Mouse (Mus musculus) cerebellum, adult 2 months (tissue): ENCODE data around the gene Grk4. TPM values are rescaled to one million over a fixed set of nuclear protein-coding genes. Genes with fewer than 3 reads are reported as not detected.
"Not testable (repeated sequence)": the region's sequence is repeated elsewhere in the genome, so short reads cannot be mapped to it uniquely, and the experiment has no call there.

Source experiments
- DNase-seq, 2 experiments: peaks; one replicate each; pipeline ENCODE4 v3.0.0; 2021
- H3K27ac ChIP-seq: fragments of 200-500 bp; 2 replicates; pipeline ENCODE4 v1.5.1; 2012; ENCODE audit warnings: low read length, control low read depth, inconsistent platforms; ENCODE audit not compliant: insufficient read depth
- H3K27me3 ChIP-seq: fragments of 200-500 bp; 2 replicates; pipeline ENCODE4 v1.6.1; 2012; ENCODE audit warnings: inconsistent platforms, mild to moderate bottlenecking, low read length, moderate library complexity; ENCODE audit not compliant: control insufficient read depth, insufficient read depth
- H3K4me1 ChIP-seq: fragments of 200-500 bp; 2 replicates; pipeline ENCODE4 v1.6.1; 2011; ENCODE audit warnings: low read length; ENCODE audit not compliant: control insufficient read depth, insufficient read depth
- H3K4me3 ChIP-seq: fragments of 200-500 bp; replicated peaks from 2 replicates; pipeline ENCODE3; 2011; ENCODE audit warnings: mild to moderate bottlenecking, low read depth, low read length, control low read depth; ENCODE audit not compliant: insufficient read depth
- CTCF ChIP-seq: fragments of 200-500 bp; IDR thresholded peaks from 2 replicates; pipeline ENCODE4 v1.5.1; 2011; ENCODE audit warnings: low read depth, mild to moderate bottlenecking, control low read depth, low read length, moderate library complexity, borderline replicate concordance; ENCODE audit not compliant: insufficient read depth
- POLR2A ChIP-seq: fragments of 200-500 bp; IDR thresholded peaks from 2 replicates; pipeline ENCODE4 v1.6.1; 2011; ENCODE audit warnings: low read length, control low read depth, borderline replicate concordance; ENCODE audit not compliant: insufficient read depth
- WGBS: fragments of 180-500 bp; shearing (Covaris S2); methylation state at CpG from one replicate; pipeline ENCODE4 v1.1.7; 2018; 5-methylcytosine and 5-hydroxymethylcytosine counted together
- polyA plus RNA-seq: library from polyadenylated mRNA; depleted of rRNA; stranded (reverse); fragments of >200 nt; gene quantifications from 2 replicates; pipeline ENCODE4 v1.2.3, GENCODE M21; 2012

The Grk4 gene
- polyA plus RNA-seq, 1 experiment = 4.6 TPM

- Histone ChIP-seq H3K27me3 (no peaks in the 10 kb centered on the region), H3K27ac (no peak overlapping the region), H3K4me1 (no peaks in the 10 kb centered on the region), H3K4me3 (no peak overlapping the region)
- DNase-seq = no peak
- WGBS = 85% methylated on average over 4 of the region's 4 CpGs
- TF ChIP-seq CTCF (no peak), POLR2A (no peak)
Observed at GRCm38 (mm10) chr5:34661909-34662308, 1.7 kb downstream of the Grk4 start.

- H3K4me1 ChIP-seq = no peaks in the 10 kb centered on the region
- 97% methylated on average over 2 of the region's 2 CpGs for WGBS
- TF ChIP-seq POLR2A = no peak
- TF ChIP-seq CTCF = no peak
- H3K4me3 ChIP-seq = no peak overlapping the region
- no peaks in the 10 kb centered on the region for H3K27me3 ChIP-seq
- H3K27ac ChIP-seq = no peak overlapping the region
- no peak for DNase-seq
Observed at GRCm38 (mm10) chr5:34663231-34663630, 3.1 kb downstream of the Grk4 start.

GRCm38 (mm10) chr5:34669493-34669892, 9.3 kb downstream of the Grk4 start:
- TF ChIP-seq POLR2A = no peak
- no peak for TF ChIP-seq CTCF
- no peaks in the 10 kb centered on the region for H3K4me1 ChIP-seq
- 90% methylated on average over 2 of the region's 2 CpGs for WGBS
- H3K27ac ChIP-seq = no peak overlapping the region
- no peak for DNase-seq
- no peak overlapping the region for H3K4me3 ChIP-seq
- H3K27me3 ChIP-seq = no peaks in the 10 kb centered on the region

GRCm38 (mm10) chr5:34670280-34670679, 10.1 kb downstream of the Grk4 start:
- Histone ChIP-seq H3K27me3 (no peaks in the 10 kb centered on the region), H3K4me1 (no peaks in the 10 kb centered on the region), H3K27ac (no peak overlapping the region), H3K4me3 (no peak overlapping the region)
- WGBS = 84% methylated on average over 4 of the region's 4 CpGs
- no peak for DNase-seq
- TF ChIP-seq CTCF (no peak), POLR2A (no peak)

GRCm38 (mm10) chr5:34689868-34690267, 29.7 kb downstream of the Grk4 start:
- Histone ChIP-seq H3K4me3 (no peak overlapping the region), H3K27ac (no peak overlapping the region), H3K27me3 (no peaks in the 10 kb centered on the region), H3K4me1 (no peaks in the 10 kb centered on the region)
- no peak for DNase-seq
- 98% methylated on average over 1 of the region's 1 CpGs for WGBS
- TF ChIP-seq CTCF (no peak), POLR2A (no peak)

GRCm38 (mm10) chr5:34692782-34693181, 32.6 kb downstream of the Grk4 start:
- TF ChIP-seq POLR2A (no peak), CTCF (no peak)
- no peak overlapping the region for H3K27ac ChIP-seq
- no peaks in the 10 kb centered on the region for H3K27me3 ChIP-seq
- no peaks in the 10 kb centered on the region for H3K4me1 ChIP-seq
- WGBS = 67% methylated on average over 2 of the region's 2 CpGs
- no peak overlapping the region for H3K4me3 ChIP-seq
- DNase-seq = no peak

DNA sequence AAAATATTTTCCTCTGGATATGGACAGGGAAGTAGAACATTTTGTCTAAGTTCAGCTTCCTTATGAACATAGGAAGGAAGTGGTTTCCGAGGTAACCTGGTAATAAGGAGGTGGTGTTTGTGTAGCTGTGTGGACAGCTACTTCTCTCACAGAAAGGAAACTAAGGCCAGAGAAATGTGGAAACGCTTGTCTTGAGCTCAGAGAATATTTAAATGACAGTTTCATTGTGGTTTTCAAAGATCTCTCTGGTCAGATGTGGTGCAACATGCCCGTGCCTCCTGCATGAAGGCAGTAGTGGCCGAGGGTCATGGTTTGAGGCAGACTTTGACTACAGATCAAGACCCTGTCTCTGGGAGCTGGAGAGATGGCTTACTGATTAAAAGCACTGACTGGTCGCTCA, 35.3 kb downstream of the Grk4 start:
- no peaks in the 10 kb centered on the region for H3K4me1 ChIP-seq
- no peak overlapping the region for H3K4me3 ChIP-seq
- 73% methylated on average over 5 of the region's 5 CpGs for WGBS
- no peaks in the 10 kb centered on the region for H3K27me3 ChIP-seq
- TF ChIP-seq POLR2A = no peak
- TF ChIP-seq CTCF = no peak
- H3K27ac ChIP-seq = no peak overlapping the region
- DNase-seq = no peak

DNA sequence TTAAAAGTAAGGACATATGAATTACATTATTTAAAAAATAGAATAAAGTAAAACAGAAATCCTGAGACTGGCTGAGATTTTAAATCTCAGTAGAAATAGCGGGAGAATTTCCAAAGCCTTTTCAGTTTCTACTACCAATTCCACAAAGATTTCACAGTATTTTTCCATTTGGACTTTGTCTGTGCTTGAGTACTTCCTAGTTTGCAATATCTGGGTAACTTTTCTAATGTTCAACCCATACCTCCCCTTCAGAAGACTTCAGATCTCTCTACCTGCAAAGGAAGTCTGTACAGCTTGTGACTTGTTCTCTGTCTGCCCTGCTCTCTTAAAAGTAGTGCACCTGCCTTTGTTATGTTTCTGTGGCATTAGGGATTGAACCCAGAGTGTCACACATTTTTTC, 48.3 kb downstream of the Grk4 start:
- DNase-seq = no peak
- H3K4me1 ChIP-seq = no peaks in the 10 kb centered on the region
- no peaks in the 10 kb centered on the region for H3K27me3 ChIP-seq
- TF ChIP-seq POLR2A (no peak), CTCF (no peak)
- no peak overlapping the region for H3K27ac ChIP-seq
- WGBS = 92% methylated on average over 1 of the region's 1 CpGs
- H3K4me3 ChIP-seq = no peak overlapping the region

GRCm38 (mm10) chr5:34714371-34714770, 54.2 kb downstream of the Grk4 start:
- not testable (repeated sequence) for H3K27ac ChIP-seq, H3K27me3 ChIP-seq, H3K4me3 ChIP-seq, H3K4me1 ChIP-seq, DNase-seq
- WGBS = 59% methylated on average over 3 of the region's 3 CpGs
